Mouse (Mus musculus): ENCODE data around the gene Pde6d. TPM values are rescaled to one million over a fixed set of nuclear protein-coding genes. Genes with fewer than 3 reads are reported as not detected.
A peak's percentile ranks its signal among the peaks of the same experiment; 100 is the strongest.

Gene Pde6d
- total RNA-seq, 1 experiment from 2014 or later, result 5.1 TPM

DNA sequence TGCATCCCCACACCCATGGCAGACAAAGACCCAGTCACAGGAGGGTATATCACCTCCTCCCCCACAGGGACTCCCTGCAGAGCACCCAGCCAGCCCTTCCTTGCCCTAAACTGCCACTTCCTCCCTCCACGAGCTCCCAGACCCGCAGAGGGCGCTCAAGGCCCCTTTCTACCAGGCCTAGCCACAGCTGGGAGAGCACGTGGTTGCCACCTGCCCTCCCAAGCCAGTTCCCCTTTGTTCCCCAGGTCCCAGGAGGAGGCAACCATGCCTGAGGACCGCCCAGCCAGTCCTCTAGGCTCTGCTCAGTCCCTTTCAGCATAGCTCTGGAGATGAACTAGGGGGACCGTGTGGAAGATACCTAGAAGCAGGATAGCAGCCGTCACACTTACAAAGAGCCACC lies 73.0 kb downstream of the Pde6d start:
- ATAC-seq (ENCODE audit: extremely low read depth, insufficient number of reproducible peaks, low FRiP score, poor library complexity, severe bottlenecking), result peak; percentile 93

GRCm38 (mm10) chr1:86507866-86508265 lies 74.6 kb downstream of the Pde6d start:
- ATAC-seq (ENCODE audit: extremely low read depth, insufficient number of reproducible peaks, low FRiP score, poor library complexity, severe bottlenecking), result no peak

DNA sequence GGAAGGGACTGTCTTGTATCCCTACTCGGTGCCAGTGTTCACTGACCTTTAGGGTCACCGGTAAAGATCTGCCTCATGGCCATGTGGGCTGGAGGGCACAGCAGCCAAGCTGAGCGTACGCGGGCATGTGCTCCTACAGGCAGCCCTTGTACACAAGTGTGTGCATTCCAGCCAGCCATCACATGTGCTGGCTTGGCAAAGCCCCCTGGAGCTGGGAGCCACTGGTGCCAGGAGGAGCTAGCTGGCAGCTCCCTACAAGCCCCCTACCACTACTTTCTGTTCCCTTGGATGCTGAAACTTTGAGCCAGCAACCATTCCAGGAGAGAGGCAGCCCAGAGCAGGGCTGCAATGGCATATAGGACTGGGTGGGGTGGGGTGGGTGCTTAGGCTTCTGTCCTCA lies 76.0 kb downstream of the Pde6d start:
- no peak for ATAC-seq (ENCODE audit: extremely low read depth, insufficient number of reproducible peaks, low FRiP score, poor library complexity, severe bottlenecking)

GRCm38 (mm10) chr1:86505461-86505860 lies 77.0 kb downstream of the Pde6d start:
- no peak for ATAC-seq (ENCODE audit: extremely low read depth, insufficient number of reproducible peaks, low FRiP score, poor library complexity, severe bottlenecking)

DNA sequence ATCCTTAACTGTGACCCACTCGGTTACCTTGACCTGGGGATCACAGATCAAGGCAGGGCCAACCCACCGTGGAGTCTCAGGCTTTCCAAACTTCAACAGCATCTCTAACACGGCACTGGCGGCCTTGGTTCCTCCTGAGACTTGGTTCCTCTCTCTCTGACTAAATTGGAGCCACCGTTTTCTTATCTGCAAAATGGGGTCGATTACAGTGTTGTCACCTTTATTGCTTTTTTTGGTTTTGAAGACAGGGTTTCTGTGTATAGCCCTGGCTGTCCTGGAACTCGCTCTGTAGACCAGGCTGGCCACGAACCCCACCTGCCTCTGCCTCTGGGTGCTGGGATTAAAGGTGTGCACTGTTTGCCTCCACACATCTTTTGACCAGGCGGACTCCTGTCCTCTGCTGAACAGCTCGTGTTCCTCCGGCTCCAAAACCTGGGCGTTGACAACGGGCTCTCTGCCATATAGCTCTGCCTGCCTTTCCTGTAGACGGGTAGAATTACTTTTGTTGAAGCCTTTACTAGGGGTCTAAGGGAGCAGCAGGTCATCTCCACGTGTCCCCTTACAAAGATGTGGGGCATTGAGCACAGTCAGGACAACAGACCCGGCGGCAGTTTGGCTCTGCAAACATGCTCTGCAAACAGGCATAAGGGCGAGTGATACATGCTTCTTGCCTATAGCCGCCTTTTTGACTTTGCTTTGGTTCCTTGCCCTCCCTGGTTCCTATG lies 77.6 kb downstream of the Pde6d start:
- no peak for ATAC-seq (ENCODE audit: extremely low read depth, insufficient number of reproducible peaks, low FRiP score, poor library complexity, severe bottlenecking)

- peak; percentile 39 for ATAC-seq (ENCODE audit: extremely low read depth, insufficient number of reproducible peaks, low FRiP score, poor library complexity, severe bottlenecking)
These were observed 78.3 kb downstream of the Pde6d start for GRCm38 (mm10) chr1:86503906-86504696.

DNA sequence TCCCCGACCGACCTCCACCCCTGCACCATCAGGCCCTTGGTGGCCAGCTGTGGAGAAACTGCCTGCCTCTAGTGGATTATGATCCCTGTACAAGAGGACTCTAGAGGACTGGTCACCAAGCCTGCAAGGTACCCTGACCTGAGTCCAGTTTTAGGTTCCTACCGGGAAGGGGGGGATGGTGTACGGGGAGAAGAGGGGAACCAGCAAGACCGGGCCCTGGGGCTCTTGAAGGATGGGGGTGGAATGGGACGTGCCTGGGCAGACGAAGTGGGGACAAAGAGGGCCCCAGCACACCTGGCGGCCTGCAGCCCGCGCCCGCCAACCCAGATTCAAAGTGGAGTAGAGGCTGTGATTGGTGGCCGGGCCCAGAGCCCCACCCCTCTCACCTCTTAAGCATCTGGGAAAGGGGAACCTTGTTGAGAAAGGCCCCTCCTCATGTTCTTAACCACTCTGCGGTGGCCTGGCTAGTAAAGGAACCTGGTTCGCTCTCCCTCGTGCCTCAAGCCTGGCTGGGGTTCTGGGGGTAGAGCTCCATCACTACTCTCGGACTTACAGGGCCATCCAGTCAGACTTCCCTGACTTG lies 79.2 kb downstream of the Pde6d start:
- peak; percentile 51 for ATAC-seq (ENCODE audit: extremely low read depth, insufficient number of reproducible peaks, low FRiP score, poor library complexity, severe bottlenecking)

GRCm38 (mm10) chr1:86502221-86503048 lies 80.0 kb downstream of the Pde6d start:
- ATAC-seq (ENCODE audit: extremely low read depth, insufficient number of reproducible peaks, low FRiP score, poor library complexity, severe bottlenecking), result no peak

DNA sequence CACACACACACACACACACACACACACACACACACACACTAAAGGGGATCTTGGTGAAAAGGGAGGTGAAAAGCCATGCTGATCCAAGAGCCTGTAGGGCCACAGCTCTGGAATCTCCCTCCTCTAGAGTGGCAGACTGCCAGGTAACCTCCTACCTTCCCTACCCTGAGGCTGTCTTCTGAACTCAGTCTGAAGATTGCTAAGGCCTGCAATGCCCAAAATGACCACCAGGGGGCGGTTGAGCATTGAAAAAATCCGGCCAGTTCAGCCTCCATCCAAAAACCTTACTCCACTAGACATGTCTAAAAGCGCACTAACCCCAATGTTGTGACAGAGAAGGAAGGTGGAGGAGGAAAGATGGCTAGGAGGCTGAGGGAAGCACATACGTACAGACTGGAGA lies 80.9 kb downstream of the Pde6d start:
- ATAC-seq (ENCODE audit: extremely low read depth, insufficient number of reproducible peaks, low FRiP score, poor library complexity, severe bottlenecking), result peak; percentile 37

- ATAC-seq (ENCODE audit: extremely low read depth, insufficient number of reproducible peaks, low FRiP score, poor library complexity, severe bottlenecking), result no peak
These were observed 81.3 kb downstream of the Pde6d start for GRCm38 (mm10) chr1:86501114-86501532.

- no peak for ATAC-seq (ENCODE audit: extremely low read depth, insufficient number of reproducible peaks, low FRiP score, poor library complexity, severe bottlenecking)
These were observed 81.7 kb downstream of the Pde6d start for GRCm38 (mm10) chr1:86500681-86501080.

DNA sequence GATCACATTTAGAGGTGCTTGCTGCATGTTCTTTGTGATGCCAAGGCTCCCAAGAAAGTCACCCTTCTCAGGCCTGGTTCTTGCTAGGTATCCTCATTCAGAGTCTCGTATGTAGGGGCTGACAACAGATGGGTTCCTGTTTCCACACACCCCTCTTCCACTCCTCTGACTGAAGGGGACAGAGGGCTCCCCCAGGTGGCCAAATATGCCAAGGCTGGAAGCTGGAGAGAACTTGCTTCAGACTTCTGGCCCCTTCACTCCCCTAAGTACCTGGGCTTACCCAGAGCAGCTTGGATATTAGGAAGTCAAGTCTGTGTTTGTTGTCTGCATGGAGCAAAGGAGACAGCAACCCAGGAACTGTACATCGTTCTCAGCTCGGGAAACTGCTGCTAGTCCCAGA lies 82.5 kb downstream of the Pde6d start:
- ATAC-seq (ENCODE audit: extremely low read depth, insufficient number of reproducible peaks, low FRiP score, poor library complexity, severe bottlenecking), result peak; percentile 53

GRCm38 (mm10) chr1:86498611-86499010 lies 83.8 kb downstream of the Pde6d start:
- no peak for ATAC-seq (ENCODE audit: extremely low read depth, insufficient number of reproducible peaks, low FRiP score, poor library complexity, severe bottlenecking)

GRCm38 (mm10) chr1:86497986-86498385 lies 84.4 kb downstream of the Pde6d start:
- peak; percentile 14; the same call in 1 of the 2 replicates for ATAC-seq (ENCODE audit: extremely low read depth, insufficient number of reproducible peaks, low FRiP score, poor library complexity, severe bottlenecking)

DNA sequence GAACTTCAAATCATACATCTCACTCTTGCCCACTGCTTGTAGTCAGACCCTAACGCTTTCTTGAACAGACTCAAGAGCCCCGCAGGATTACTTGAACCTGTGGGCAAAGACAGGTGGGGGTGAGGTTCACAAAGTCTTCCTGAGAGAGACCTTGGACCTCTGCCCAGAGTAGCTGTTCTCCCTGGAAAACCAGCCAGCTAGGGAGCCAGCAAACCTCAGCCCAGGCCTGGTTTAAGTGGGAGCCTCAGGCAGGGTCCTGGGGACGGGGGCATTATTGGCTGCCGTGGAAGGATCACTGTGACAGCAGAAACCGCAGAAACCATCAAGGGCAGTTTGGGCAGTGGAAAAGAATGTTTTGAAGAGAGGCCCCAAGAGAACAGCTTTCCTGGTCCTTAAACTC lies 85.1 kb downstream of the Pde6d start:
- ATAC-seq (ENCODE audit: extremely low read depth, insufficient number of reproducible peaks, low FRiP score, poor library complexity, severe bottlenecking), result no peak

DNA sequence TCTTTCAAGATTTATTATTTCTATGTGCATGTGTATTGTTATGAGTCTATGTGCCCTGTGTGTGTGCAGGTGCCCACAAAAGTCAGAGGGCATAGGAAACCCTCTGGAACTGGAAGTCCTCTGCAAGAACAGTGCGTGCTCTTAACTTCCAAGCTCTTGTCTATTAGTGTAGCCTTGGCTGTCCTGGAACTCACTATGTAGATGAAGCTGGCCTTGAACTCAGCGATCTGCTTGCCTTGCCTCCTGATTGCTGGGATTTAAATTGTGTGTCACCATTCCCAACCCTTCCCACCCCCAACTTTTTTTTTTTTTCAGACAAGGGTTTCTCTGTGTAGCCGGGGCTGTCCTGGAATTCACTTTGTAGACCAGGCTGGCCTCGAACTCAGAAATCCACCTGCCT lies 86.1 kb downstream of the Pde6d start:
- no peak for ATAC-seq (ENCODE audit: extremely low read depth, insufficient number of reproducible peaks, low FRiP score, poor library complexity, severe bottlenecking)

DNA sequence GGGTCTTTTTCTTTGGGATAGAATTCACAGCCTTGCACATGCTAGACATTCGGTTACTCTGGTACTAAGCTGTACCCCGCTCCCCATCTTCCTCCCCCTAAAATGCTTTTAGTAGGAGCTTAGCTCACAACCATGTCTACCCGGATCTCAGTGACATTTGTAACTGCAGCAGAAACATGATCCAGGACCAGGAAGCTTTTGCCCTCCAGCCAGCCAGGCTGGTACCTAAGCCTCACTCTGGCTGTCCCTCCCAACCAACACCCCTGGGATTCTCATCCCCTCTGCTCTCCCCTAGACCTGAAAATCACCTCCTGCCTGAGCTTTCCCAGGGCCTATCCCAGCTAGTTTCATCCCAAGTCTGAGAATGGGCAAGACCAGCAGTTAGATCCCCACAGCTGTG lies 88.6 kb downstream of the Pde6d start:
- ATAC-seq (ENCODE audit: extremely low read depth, insufficient number of reproducible peaks, low FRiP score, poor library complexity, severe bottlenecking), result no peak
